Mouse (Mus musculus) erythroblast, embryonic 14.5 days (primary cell): ENCODE results near the gene Tmem186. TPM values are rescaled to one million over a fixed set of nuclear protein-coding genes. Genes with fewer than 3 reads are reported as not detected.

Experiments used
- H3K27me3 ChIP-seq: 2 replicates; pipeline ENCODE4 v1.6.1; 2012; ENCODE audit warnings: inconsistent platforms; ENCODE audit not compliant: control insufficient read depth
- H3K36me3 ChIP-seq: 2 replicates; pipeline ENCODE4 v1.6.1; 2012; ENCODE audit warnings: mild to moderate bottlenecking, inconsistent platforms; ENCODE audit not compliant: control insufficient read depth
- H3K4me1 ChIP-seq: 2 replicates; pipeline ENCODE4 v1.6.1; 2012; ENCODE audit warnings: inconsistent platforms; ENCODE audit not compliant: control insufficient read depth
- H3K4me3 ChIP-seq: replicated peaks from 2 replicates; pipeline ENCODE3; 2012; ENCODE audit warnings: moderate library complexity, mild to moderate bottlenecking, inconsistent platforms
- H3K9me3 ChIP-seq: 2 replicates; pipeline ENCODE4 v1.6.1; 2012; ENCODE audit warnings: low read length, inconsistent platforms, mixed read lengths; ENCODE audit not compliant: control insufficient read depth
- GATA1 ChIP-seq: IDR thresholded peaks from 2 replicates; pipeline ENCODE4 v1.6.1; 2012; ENCODE audit warnings: low read length, inconsistent platforms, mixed read lengths
- TAL1 ChIP-seq: IDR thresholded peaks from 3 replicates; pipeline ENCODE4 v1.6.1; 2012; ENCODE audit warnings: low read length, inconsistent platforms, mixed read lengths
- polyA plus RNA-seq: library from polyadenylated mRNA; stranded (reverse); fragments of >175 nt; gene quantifications from 2 replicates; pipeline ENCODE4 v1.2.3, GENCODE M21; 2012

The Tmem186 gene
- polyA plus RNA-seq, 1 experiment = 0.35 TPM

- peaks cover 94% of the 10 kb centered on the region for H3K4me1 ChIP-seq
Observed at GRCm38 (mm10) chr16:8670041-8671035, 32.8 kb upstream of the Tmem186 start.

GRCm38 (mm10) chr16:8669432-8669831 lies 31.9 kb upstream of the Tmem186 start:
- no peak for TF ChIP-seq TAL1
- peaks cover 66% of the 10 kb centered on the region for H3K36me3 ChIP-seq

More at GRCm38 (mm10) chr16:8670041-8671035, 32.8 kb upstream of the Tmem186 start:
- Histone ChIP-seq H3K4me3 (peak overlapping the region; percentile 78), H3K9me3 (no peaks in the 10 kb centered on the region), H3K27me3 (0 out of 2 replicates have a peak, but pooled peaks cover 2% of the 10 kb centered on the region), H3K36me3 (peaks cover 60% of the 10 kb centered on the region)
- no peak for TF ChIP-seq GATA1
- TF ChIP-seq TAL1 = no peak

GRCm38 (mm10) chr16:8668386-8668785 lies 30.9 kb upstream of the Tmem186 start:
- TF ChIP-seq TAL1 (no peak), GATA1 (no peak)
- H3K4me3 ChIP-seq = peak overlapping the region; percentile 78

More at GRCm38 (mm10) chr16:8669432-8669831, 31.9 kb upstream of the Tmem186 start:
- H3K4me3 ChIP-seq = peak overlapping the region; percentile 78
- peaks cover 92% of the 10 kb centered on the region for H3K4me1 ChIP-seq
- H3K9me3 ChIP-seq = no peaks in the 10 kb centered on the region
- H3K27me3 ChIP-seq = 0 out of 2 replicates have a peak, but pooled peaks cover 2% of the 10 kb centered on the region

GRCm38 (mm10) chr16:8667814-8668213 lies 30.3 kb upstream of the Tmem186 start:
- peaks cover 82% of the 10 kb centered on the region for H3K36me3 ChIP-seq
- H3K27me3 ChIP-seq = no peaks in the 10 kb centered on the region
- peaks cover 83% of the 10 kb centered on the region for H3K4me1 ChIP-seq
- H3K4me3 ChIP-seq = peak overlapping the region; percentile 23
- TF ChIP-seq GATA1 = no peak
- no peaks in the 10 kb centered on the region for H3K9me3 ChIP-seq

More at GRCm38 (mm10) chr16:8668386-8668785, 30.9 kb upstream of the Tmem186 start:
- Histone ChIP-seq H3K27me3 (no peaks in the 10 kb centered on the region), H3K36me3 (peaks cover 76% of the 10 kb centered on the region), H3K4me1 (peaks cover 86% of the 10 kb centered on the region), H3K9me3 (no peaks in the 10 kb centered on the region)

- no peak for TF ChIP-seq GATA1
- no peak for TF ChIP-seq TAL1
- peak overlapping the region; percentile 9 for H3K4me3 ChIP-seq
- H3K36me3 ChIP-seq = peaks cover 88% of the 10 kb centered on the region
- peaks cover 81% of the 10 kb centered on the region for H3K4me1 ChIP-seq
- no peaks in the 10 kb centered on the region for H3K27me3 ChIP-seq
- H3K9me3 ChIP-seq = no peaks in the 10 kb centered on the region
Observed at GRCm38 (mm10) chr16:8667261-8667660, 29.7 kb upstream of the Tmem186 start.

- TF ChIP-seq TAL1 (no peak), GATA1 (no peak)
- Histone ChIP-seq H3K4me3 (no peak overlapping the region), H3K9me3 (no peaks in the 10 kb centered on the region), H3K27me3 (no peaks in the 10 kb centered on the region), H3K4me1 (peaks cover 82% of the 10 kb centered on the region), H3K36me3 (peaks cover 96% of the 10 kb centered on the region)
Observed at GRCm38 (mm10) chr16:8666452-8666851, 28.9 kb upstream of the Tmem186 start.

- Histone ChIP-seq H3K4me3 (no peak overlapping the region), H3K27me3 (no peaks in the 10 kb centered on the region), H3K9me3 (no peaks in the 10 kb centered on the region), H3K4me1 (peaks cover 80% of the 10 kb centered on the region), H3K36me3 (peaks cover 100% of the 10 kb centered on the region)
- TF ChIP-seq TAL1 (no peak), GATA1 (no peak)
Observed at GRCm38 (mm10) chr16:8665367-8665766, 27.9 kb upstream of the Tmem186 start.

- Histone ChIP-seq H3K4me1 (peaks cover 70% of the 10 kb centered on the region), H3K27me3 (no peaks in the 10 kb centered on the region), H3K36me3 (peaks cover 100% of the 10 kb centered on the region), H3K4me3 (no peak overlapping the region), H3K9me3 (no peaks in the 10 kb centered on the region)
- no peak for TF ChIP-seq GATA1
- TF ChIP-seq TAL1 = no peak
Observed at GRCm38 (mm10) chr16:8663606-8664539, 26.4 kb upstream of the Tmem186 start.

- no peaks in the 10 kb centered on the region for H3K9me3 ChIP-seq
Observed at GRCm38 (mm10) chr16:8663022-8663421, 25.5 kb upstream of the Tmem186 start.

More at GRCm38 (mm10) chr16:8663022-8663421, 25.5 kb upstream of the Tmem186 start:
- Histone ChIP-seq H3K27me3 (no peaks in the 10 kb centered on the region), H3K4me1 (peaks cover 62% of the 10 kb centered on the region), H3K4me3 (no peak overlapping the region), H3K36me3 (peaks cover 100% of the 10 kb centered on the region)
- TF ChIP-seq GATA1 (no peak), TAL1 (no peak)
